Mouse (Mus musculus) ES-E14 (cell line): ENCODE measurements around the gene Ppp1r16b.

Source experiments
- CHD2 ChIP-seq: IDR thresholded peaks from 2 replicates; pipeline ENCODE4 v1.6.1; 2014; ENCODE audit warnings: mild to moderate bottlenecking, low read depth, low read length, inconsistent platforms
- ZC3H11A ChIP-seq: IDR thresholded peaks from 2 replicates; pipeline ENCODE4 v1.6.1; 2012; ENCODE audit warnings: low read depth, mild to moderate bottlenecking, inconsistent platforms, low read length, borderline replicate concordance
- ZNF384 ChIP-seq: IDR thresholded peaks from 2 replicates; pipeline ENCODE4 v1.6.1; 2012; ENCODE audit warnings: low read depth, low read length, inconsistent platforms

GRCm38 (mm10) chr2:158687804-158688241 lies 22.6 kb downstream of the Ppp1r16b start:
- TF ChIP-seq CHD2 (no peak), ZC3H11A (no peak), ZNF384 (no peak)
